ENCODE assay signal across 8 mouse cellular contexts in the genomic region with DNA sequence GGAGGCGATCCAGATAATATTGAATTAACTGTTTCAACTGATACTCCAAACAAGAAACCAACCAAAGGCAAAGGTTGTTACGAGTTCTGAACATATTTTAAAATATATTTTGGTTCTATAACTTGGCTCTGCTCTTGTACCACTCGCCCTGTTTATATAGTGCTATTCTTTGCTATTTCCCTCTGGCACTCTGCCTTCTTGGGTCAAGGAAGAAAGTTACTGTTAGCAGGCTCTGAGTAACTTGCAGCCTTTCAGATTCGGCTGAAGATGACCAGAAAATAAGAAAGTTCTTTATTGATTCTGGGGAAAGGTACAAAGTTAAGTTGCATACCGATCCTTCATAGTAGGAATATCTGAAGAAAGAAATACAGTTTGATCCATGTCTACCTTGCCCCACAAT. TPM values are rescaled to one million over a fixed set of nuclear protein-coding genes. Genes with fewer than 3 reads are reported as not detected.
DNase-seq lines count a peak whose midpoint lies in the region; ATAC-seq and TF ChIP-seq lines count a peak whose summit lies in the region.

No protein-coding gene starts in this region.

- DNase-seq in lung, adult 18-20 months = no peak
- DNase-seq in right cerebral cortex, adult 2 months (ENCODE audit: low spot score in 2 of 2) = no peak
- no peak for DNase-seq in frontal cortex, postnatal 10 days (ENCODE audit: low spot score in 2 of 2)
- DNase-seq in layer of hippocampus, adult 8-10 months (ENCODE audit: low spot score in 2 of 2) = no peak

- no peak for TF ChIP-seq CTCF in embryonic fibroblast, embryonic 13.5 days (IDR thresholded peaks at IDR 0.05; ENCODE audit: borderline replicate concordance, insufficient read depth, low read length)

- 34% methylated on average over 5 of the region's 5 CpGs for WGBS in lung, embryonic 15.5 days
- WGBS in limb, embryonic 13.5 days = 77% methylated on average over 5 of the region's 5 CpGs
- 66% methylated on average over 5 of the region's 5 CpGs for WGBS in neural tube, embryonic 14.5 days

- no peaks in the 10 kb centered on the region for H3K27me3 ChIP-seq in lung, embryonic 15.5 days
- no peaks in the 10 kb centered on the region for H3K27me3 ChIP-seq in limb, embryonic 13.5 days
- peaks cover 4% of the 10 kb centered on the region; the same call in 1 of the 2 replicates for H3K27me3 ChIP-seq in neural tube, embryonic 14.5 days (ENCODE audit: control insufficient read depth, insufficient read depth, low read length)

- H3K4me1 ChIP-seq in lung, embryonic 15.5 days = peaks cover 13% of the 10 kb centered on the region
- H3K4me1 ChIP-seq in embryonic fibroblast, embryonic 13.5 days (ENCODE audit: control insufficient read depth, insufficient read depth, low read length) = no peaks in the 10 kb centered on the region
- H3K4me1 ChIP-seq in limb, embryonic 13.5 days = peaks cover 12% of the 10 kb centered on the region
- peaks cover 14% of the 10 kb centered on the region; the same call in 1 of the 2 replicates for H3K4me1 ChIP-seq in neural tube, embryonic 14.5 days (ENCODE audit: control insufficient read depth, insufficient read depth, low read length)

- no peak for ATAC-seq in lung, embryonic 15.5 days (ENCODE audit: borderline replicate concordance, extremely low read depth, low FRiP score, low TSS enrichment)
- ATAC-seq in limb, embryonic 13.5 days (ENCODE audit: low FRiP score, low read depth) = no peak
- no peak for ATAC-seq in neural tube, embryonic 14.5 days (ENCODE audit: low read depth)

- no peak overlapping the region; the same call in 1 of the 2 replicates for H3K9ac ChIP-seq in lung, embryonic 15.5 days
- no peak overlapping the region for H3K9ac ChIP-seq in limb, embryonic 13.5 days
- H3K9ac ChIP-seq in neural tube, embryonic 14.5 days (replicated peaks; ENCODE audit: low read depth, low read length) = peak overlapping the region; percentile 95; the same call in 1 of the 2 replicates

- H3K36me3 ChIP-seq in lung, embryonic 15.5 days = peaks cover 4% of the 10 kb centered on the region; the same call in 1 of the 2 replicates
- H3K36me3 ChIP-seq in limb, embryonic 13.5 days = peaks cover 15% of the 10 kb centered on the region
- H3K36me3 ChIP-seq in neural tube, embryonic 14.5 days (ENCODE audit: control insufficient read depth, insufficient read depth, low read length) = no peaks in the 10 kb centered on the region

- no peak overlapping the region for H3K27ac ChIP-seq in lung, embryonic 15.5 days
- no peak overlapping the region for H3K27ac ChIP-seq in embryonic fibroblast, embryonic 13.5 days (ENCODE audit: insufficient read depth, low read length)
- H3K27ac ChIP-seq in limb, embryonic 13.5 days = no peak overlapping the region
- no peak overlapping the region for H3K27ac ChIP-seq in neural tube, embryonic 14.5 days (ENCODE audit: low read depth, low read length)

- H3K9me3 ChIP-seq in lung, embryonic 15.5 days = no peaks in the 10 kb centered on the region
- no peaks in the 10 kb centered on the region for H3K9me3 ChIP-seq in limb, embryonic 13.5 days
- H3K9me3 ChIP-seq in neural tube, embryonic 14.5 days (ENCODE audit: control insufficient read depth, low read length) = no peaks in the 10 kb centered on the region

- no peak for TF ChIP-seq POLR2A in embryonic fibroblast, embryonic 13.5 days (IDR thresholded peaks at IDR 0.05; ENCODE audit: low read depth, low read length)

- H3K4me2 ChIP-seq in lung, embryonic 15.5 days = peak overlapping the region; percentile 62
- peak overlapping the region; percentile 82 for H3K4me2 ChIP-seq in limb, embryonic 13.5 days (replicated peaks)
- peak overlapping the region; percentile 72 for H3K4me2 ChIP-seq in neural tube, embryonic 14.5 days (ENCODE audit: low read depth, low read length)

- peak overlapping the region; percentile 72 for H3K4me3 ChIP-seq in lung, embryonic 15.5 days
- H3K4me3 ChIP-seq in embryonic fibroblast, embryonic 13.5 days (ENCODE audit: insufficient read depth, low read length) = peak overlapping the region; percentile 42
- peak overlapping the region; percentile 88 for H3K4me3 ChIP-seq in limb, embryonic 13.5 days
- H3K4me3 ChIP-seq in neural tube, embryonic 14.5 days (ENCODE audit: low read depth, low read length) = peak overlapping the region; percentile 92

RNA-seq across cellular contexts. Expression of gene Sltm, which starts 1.4 kb away (rescaled TPM):
- polyA plus RNA-seq in lung, embryonic 15.5 days (2015; fragmentation: Nextera tagmentation; extraction: Ambion mirVana) = 40.7 and 47.3 TPM in 2 replicates
- polyA plus RNA-seq in embryonic fibroblast, embryonic 13.5 days (2011; ENCODE audit: insufficient read length, low read depth, missing spikeins) = 40.9 and 50.6 TPM in 2 replicates
- 64.6 and 64.8 TPM in 2 replicates for polyA plus RNA-seq in limb, embryonic 13.5 days (2015; fragmentation: Nextera tagmentation; extraction: Ambion mirVana)
- 74.4 and 74.9 TPM in 2 replicates for polyA plus RNA-seq in neural tube, embryonic 14.5 days (2014; fragmentation: Nextera tagmentation; extraction: Ambion mirVana)
- total RNA-seq in layer of hippocampus, adult 8-10 months (2022) = 10 to 100 TPM; 48.5 to 60.9 (median 55.9) TPM

RNA-seq across cellular contexts. Expression of gene Rnf111, which starts 40.5 kb away (rescaled TPM):
- 25.8 and 27.0 TPM in 2 replicates for polyA plus RNA-seq in lung, embryonic 15.5 days (2015; fragmentation: Nextera tagmentation; extraction: Ambion mirVana)
- polyA plus RNA-seq in embryonic fibroblast, embryonic 13.5 days (2011; ENCODE audit: insufficient read length, low read depth, missing spikeins) = 39.2 and 45.3 TPM in 2 replicates
- polyA plus RNA-seq in limb, embryonic 13.5 days (2015; fragmentation: Nextera tagmentation; extraction: Ambion mirVana) = 27.1 and 29.1 TPM in 2 replicates
- 32.4 and 39.6 TPM in 2 replicates for polyA plus RNA-seq in neural tube, embryonic 14.5 days (2014; fragmentation: Nextera tagmentation; extraction: Ambion mirVana)
- 10 to 100 TPM; 39.2 to 46.8 (median 40.2) TPM for total RNA-seq in layer of hippocampus, adult 8-10 months (2022)

Comparison
In these comparisons a context has a peak if more than half of its experiments do, and no peak if none do; other contexts are left out.
1. H3K4me3 ChIP-seq: peak in every context shown above with its lines; median percentile 92 in neural tube, embryonic 14.5 days; 88 in limb, embryonic 13.5 days; 72 in lung, embryonic 15.5 days; 42 in embryonic fibroblast, embryonic 13.5 days.